ENCODE assay signal across 7 mouse cellular contexts in genomic region chr15:97830788-97831241, GRCm38 (mm10). TPM values are rescaled to one million over a fixed set of nuclear protein-coding genes. Genes with fewer than 3 reads are reported as not detected.
DNase-seq lines count a peak whose midpoint lies in the region; ATAC-seq lines count a peak whose summit lies in the region.

No protein-coding gene starts in this region.

- H3K27me3 ChIP-seq in heart, embryonic 10.5 days (ENCODE audit: insufficient read depth, poor library complexity, severe bottlenecking) = peaks cover 17% of the 10 kb centered on the region; the same call in 1 of the 2 replicates
- H3K27me3 ChIP-seq in kidney, embryonic 15.5 days = no peaks in the 10 kb centered on the region

- peaks cover 72% of the 10 kb centered on the region for H3K4me1 ChIP-seq in heart, embryonic 10.5 days
- H3K4me1 ChIP-seq in kidney, embryonic 15.5 days = peaks cover 70% of the 10 kb centered on the region

- H3K4me3 ChIP-seq in heart, embryonic 10.5 days = peak overlapping the region; percentile 93
- peak overlapping the region; percentile 88 for H3K4me3 ChIP-seq in kidney, embryonic 15.5 days (replicated peaks)

- H3K9me3 ChIP-seq in heart, embryonic 10.5 days = no peaks in the 10 kb centered on the region
- no peaks in the 10 kb centered on the region for H3K9me3 ChIP-seq in kidney, embryonic 15.5 days (replicated peaks)

- WGBS in heart, embryonic 10.5 days = under 1% methylated on average over 39 of the region's 39 CpGs
- under 1% methylated on average over 29 of the region's 39 CpGs for WGBS in kidney, embryonic 15.5 days

- peak overlapping the region; percentile 97 for H3K9ac ChIP-seq in kidney, embryonic 15.5 days

- H3K4me2 ChIP-seq in kidney, embryonic 15.5 days = peak overlapping the region; percentile 87

- DNase-seq in 416B (ENCODE audit: low read depth) = peak; percentile 41
- DNase-seq in CD4-positive, CD25-positive, alpha-beta regulatory T cell, adult 2 months (ENCODE audit: low read depth, low spot score) = peak; percentile 47
- peak; percentile 60 to 70 for DNase-seq in cerebellum, postnatal 10 days
- no peak for DNase-seq in heart, embryonic 10.5 days (ENCODE audit: low spot score)
- peak; percentile 60 for DNase-seq in lung, postnatal 36 days
- DNase-seq in thymus, postnatal 36 days = peak; percentile 61 to 67

- ATAC-seq in kidney, embryonic 15.5 days (replicated peaks; ENCODE audit: low FRiP score) = peak; percentile 30

- peak overlapping the region; percentile 99 for H3K27ac ChIP-seq in heart, embryonic 10.5 days
- H3K27ac ChIP-seq in kidney, embryonic 15.5 days = peak overlapping the region; percentile 97

- H3K36me3 ChIP-seq in heart, embryonic 10.5 days = peaks cover 6% of the 10 kb centered on the region; the same call in 1 of the 2 replicates
- no peaks in the 10 kb centered on the region for H3K36me3 ChIP-seq in kidney, embryonic 15.5 days

RNA-seq across cellular contexts. Expression of gene Hdac7, which starts 13.5 kb away (rescaled TPM):
- 23.4 and 26.7 TPM in 2 replicates for polyA plus RNA-seq in heart, embryonic 10.5 days (2016; fragmentation: Nextera tagmentation; extraction: Ambion mirVana)
- 29.9 and 35.2 TPM in 2 replicates for polyA plus RNA-seq in kidney, embryonic 15.5 days (2015; fragmentation: Nextera tagmentation; extraction: Ambion mirVana)

RNA-seq across cellular contexts. Expression of gene Slc48a1, which starts 52.5 kb away (rescaled TPM):
- polyA plus RNA-seq in heart, embryonic 10.5 days (2016; fragmentation: Nextera tagmentation; extraction: Ambion mirVana) = 32.1 and 41.1 TPM in 2 replicates
- polyA plus RNA-seq in kidney, embryonic 15.5 days (2015; fragmentation: Nextera tagmentation; extraction: Ambion mirVana) = 57.5 and 58.8 TPM in 2 replicates
